Mouse (Mus musculus): ENCODE data around the gene Prr3. TPM values are rescaled to one million over a fixed set of nuclear protein-coding genes. Genes with fewer than 3 reads are reported as not detected.
A peak's percentile ranks its signal among the peaks of the same experiment; 100 is the strongest.
"Not testable (repeated sequence)": the region's sequence is repeated elsewhere in the genome, so short reads cannot be mapped to it uniquely, and the experiment has no call there.

Prr3 gene
- polyA plus RNA-seq, 1 experiment: 19.0 TPM

GRCm38 (mm10) chr17:36021309-36021708 is 41.3 kb upstream of the Prr3 start:
- no peak for TF ChIP-seq CTCF (IDR thresholded peaks at IDR 0.05; ENCODE audit: insufficient read depth, low read length)
- TF ChIP-seq POLR2A (IDR thresholded peaks at IDR 0.05; ENCODE audit: borderline replicate concordance, extremely low read depth, low read depth, low read length): no peak
- Histone ChIP-seq H3K4me1 (ENCODE audit: control insufficient read depth, insufficient read depth, low read length) (peaks cover 17% of the 10 kb centered on the region), H3K4me3 (replicated peaks; ENCODE audit: extremely low read depth, low read depth, low read length) (no peak overlapping the region)
- 78% methylated on average over 1 of the region's 1 CpGs for WGBS
- DNase-seq: no peak

GRCm38 (mm10) chr17:36020191-36021073 is 40.4 kb upstream of the Prr3 start, which contains the start of gene H2-T24:
H2-T24 (minus strand) TSS chr17:36020560.
- peak; percentile 76 for DNase-seq
- H3K4me1 ChIP-seq (ENCODE audit: control insufficient read depth, insufficient read depth, low read length): peaks cover 17% of the 10 kb centered on the region

GRCm38 (mm10) chr17:36019519-36019918 is 39.5 kb upstream of the Prr3 start:
- TF ChIP-seq POLR2A (IDR thresholded peaks at IDR 0.05; ENCODE audit: borderline replicate concordance, extremely low read depth, low read depth, low read length) (no peak), CTCF (IDR thresholded peaks at IDR 0.05; ENCODE audit: insufficient read depth, low read length) (no peak)
- 47% methylated on average over 3 of the region's 3 CpGs for WGBS
- Histone ChIP-seq H3K4me3 (replicated peaks; ENCODE audit: extremely low read depth, low read depth, low read length) (peak overlapping the region; percentile 69), H3K4me1 (ENCODE audit: control insufficient read depth, insufficient read depth, low read length) (peaks cover 14% of the 10 kb centered on the region)
- DNase-seq: no peak

More at GRCm38 (mm10) chr17:36020191-36021073, 40.4 kb upstream of the Prr3 start, which contains the start of gene H2-T24:
- 13% methylated on average over 15 of the region's 15 CpGs for WGBS
- peak within 1 kb of the TSS; percentile 69 for H3K4me3 ChIP-seq (replicated peaks; ENCODE audit: extremely low read depth, low read depth, low read length)
- peak; percentile 31; the same call in 1 of the 2 replicates for TF ChIP-seq CTCF (IDR thresholded peaks at IDR 0.05; ENCODE audit: insufficient read depth, low read length)
- TF ChIP-seq POLR2A (IDR thresholded peaks at IDR 0.05; ENCODE audit: borderline replicate concordance, extremely low read depth, low read depth, low read length): no peak; the same call in 1 of the 2 replicates

GRCm38 (mm10) chr17:36018979-36019378 is 38.9 kb upstream of the Prr3 start:
- TF ChIP-seq CTCF (IDR thresholded peaks at IDR 0.05; ENCODE audit: insufficient read depth, low read length): no peak
- no peak for TF ChIP-seq POLR2A (IDR thresholded peaks at IDR 0.05; ENCODE audit: borderline replicate concordance, extremely low read depth, low read depth, low read length)
- DNase-seq: no peak
- 35% methylated on average over 2 of the region's 2 CpGs for WGBS
- Histone ChIP-seq H3K4me3 (replicated peaks; ENCODE audit: extremely low read depth, low read depth, low read length) (peak overlapping the region; percentile 14), H3K4me1 (ENCODE audit: control insufficient read depth, insufficient read depth, low read length) (peaks cover 8% of the 10 kb centered on the region)

GRCm38 (mm10) chr17:36017046-36017445 is 37.0 kb upstream of the Prr3 start:
- DNase-seq: no peak
- Histone ChIP-seq H3K4me3 (replicated peaks; ENCODE audit: extremely low read depth, low read depth, low read length) (no peak overlapping the region), H3K4me1 (ENCODE audit: control insufficient read depth, insufficient read depth, low read length) (peaks cover 3% of the 10 kb centered on the region; the same call in 1 of the 2 replicates)
- TF ChIP-seq CTCF (IDR thresholded peaks at IDR 0.05; ENCODE audit: insufficient read depth, low read length) (no peak), POLR2A (IDR thresholded peaks at IDR 0.05; ENCODE audit: borderline replicate concordance, extremely low read depth, low read depth, low read length) (no peak)
- 86% methylated on average over 5 of the region's 5 CpGs for WGBS

GRCm38 (mm10) chr17:36014977-36015376 is 34.9 kb upstream of the Prr3 start:
- no peak for DNase-seq
- WGBS: 91% methylated on average over 5 of the region's 5 CpGs
- no peak for TF ChIP-seq POLR2A (IDR thresholded peaks at IDR 0.05; ENCODE audit: borderline replicate concordance, extremely low read depth, low read depth, low read length)
- TF ChIP-seq CTCF (IDR thresholded peaks at IDR 0.05; ENCODE audit: insufficient read depth, low read length): no peak
- Histone ChIP-seq H3K4me3 (replicated peaks; ENCODE audit: extremely low read depth, low read depth, low read length) (no peak overlapping the region), H3K4me1 (ENCODE audit: control insufficient read depth, insufficient read depth, low read length) (no peaks in the 10 kb centered on the region)

GRCm38 (mm10) chr17:36004409-36004808 is 24.4 kb upstream of the Prr3 start:
- not testable (repeated sequence) for H3K4me3 ChIP-seq (replicated peaks; ENCODE audit: extremely low read depth, low read depth, low read length); H3K4me1 ChIP-seq (ENCODE audit: control insufficient read depth, insufficient read depth, low read length); DNase-seq
- WGBS: 85% methylated on average over 7 of the region's 7 CpGs

- WGBS: 83% methylated on average over 7 of the region's 7 CpGs
- no peaks in the 10 kb centered on the region; the same call in 1 of the 2 replicates for H3K4me1 ChIP-seq (ENCODE audit: control insufficient read depth, insufficient read depth, low read length)
- DNase-seq: no peak
- no peak overlapping the region for H3K4me3 ChIP-seq (replicated peaks; ENCODE audit: extremely low read depth, low read depth, low read length)
- no peak for TF ChIP-seq POLR2A (IDR thresholded peaks at IDR 0.05; ENCODE audit: borderline replicate concordance, extremely low read depth, low read depth, low read length)
- no peak for TF ChIP-seq CTCF (IDR thresholded peaks at IDR 0.05; ENCODE audit: insufficient read depth, low read length)
Measured at GRCm38 (mm10) chr17:36003331-36003730, 23.3 kb upstream of the Prr3 start.

GRCm38 (mm10) chr17:36001966-36002365 is 21.9 kb upstream of the Prr3 start:
- peaks cover 3% of the 10 kb centered on the region; the same call in 1 of the 2 replicates for H3K4me1 ChIP-seq (ENCODE audit: control insufficient read depth, insufficient read depth, low read length)
- 91% methylated on average over 6 of the region's 6 CpGs for WGBS
- H3K4me3 ChIP-seq (replicated peaks; ENCODE audit: extremely low read depth, low read depth, low read length): no peak overlapping the region
- TF ChIP-seq POLR2A (IDR thresholded peaks at IDR 0.05; ENCODE audit: borderline replicate concordance, extremely low read depth, low read depth, low read length): no peak
- TF ChIP-seq CTCF (IDR thresholded peaks at IDR 0.05; ENCODE audit: insufficient read depth, low read length): no peak
- no peak for DNase-seq
